Mouse (Mus musculus): ENCODE measurements at regions not wholly inside any gene's neighbourhood (a gene's known extent, or its start where the extent isn't known, plus 50 kb on each side); places are given as distances from the start of the nearest gene placed in this dataset.

DNA sequence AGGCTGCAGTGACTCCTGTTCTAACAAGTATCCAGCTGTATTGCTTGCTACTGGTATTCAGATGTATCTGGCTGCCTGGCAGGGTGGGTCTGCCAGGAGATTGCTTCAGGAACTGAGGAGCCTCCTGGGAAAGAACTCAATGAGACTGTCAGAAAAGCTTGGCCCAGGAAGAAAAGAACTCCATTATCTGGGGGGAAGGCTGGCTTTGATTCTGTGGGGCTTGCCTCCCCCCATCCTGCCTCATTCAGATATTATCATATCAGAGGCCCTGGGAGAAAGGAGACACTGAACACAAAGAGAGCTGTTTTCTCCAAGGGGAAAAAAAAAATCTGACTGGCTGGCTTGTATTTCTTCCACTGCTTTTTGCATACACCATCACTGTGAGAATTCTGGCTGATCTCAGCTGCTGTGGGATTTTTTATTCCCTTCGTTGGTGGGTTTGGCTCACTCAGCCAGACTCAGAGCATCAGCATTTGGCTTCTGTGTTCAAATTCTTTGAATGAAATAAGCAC, 552.0 kb upstream of the Tbl1xr1 start:
- peak; percentile 34 to 56 for DNase-seq

DNA sequence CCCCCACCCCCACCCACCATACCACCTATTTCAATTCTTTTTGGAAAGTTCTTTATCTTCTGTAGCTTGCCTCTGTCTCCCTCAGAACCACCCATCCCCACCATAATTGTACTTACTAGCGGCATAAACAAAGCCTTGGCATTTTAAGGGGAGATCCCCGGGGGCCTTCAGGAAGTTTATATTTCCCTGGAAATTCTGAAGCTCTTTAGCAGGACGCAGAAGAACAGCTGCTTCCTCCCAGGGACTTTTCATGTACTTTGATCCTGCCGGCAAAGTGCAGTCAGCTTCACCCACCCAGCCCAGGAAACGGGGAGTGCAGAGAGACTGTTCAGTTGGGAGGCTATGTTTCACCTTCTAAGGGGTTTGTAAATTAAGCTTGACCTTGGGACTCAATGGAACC, 545.6 kb upstream of the Tbl1xr1 start:
- DNase-seq = peak; percentile 10

DNA sequence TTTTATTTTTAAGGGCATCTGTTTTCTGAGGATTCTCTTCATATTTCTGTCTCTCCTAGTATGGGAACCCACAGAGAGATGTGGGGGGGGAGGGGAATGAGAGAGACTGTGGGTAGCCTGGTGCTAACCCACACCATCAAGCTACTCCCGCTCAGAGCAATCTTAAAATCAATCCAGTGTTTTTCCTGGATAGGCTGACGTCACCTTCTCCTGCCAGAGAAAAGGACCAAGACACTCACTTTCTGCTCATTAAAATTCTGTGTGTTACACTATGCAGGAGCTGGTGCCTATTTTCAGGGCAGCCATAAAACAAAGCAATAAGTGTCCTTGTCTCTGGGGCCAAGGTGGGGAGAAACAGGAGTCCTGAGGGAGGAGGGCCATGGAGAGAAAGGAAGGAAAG, 537.3 kb upstream of the Tbl1xr1 start:
- DNase-seq = no peak

DNA sequence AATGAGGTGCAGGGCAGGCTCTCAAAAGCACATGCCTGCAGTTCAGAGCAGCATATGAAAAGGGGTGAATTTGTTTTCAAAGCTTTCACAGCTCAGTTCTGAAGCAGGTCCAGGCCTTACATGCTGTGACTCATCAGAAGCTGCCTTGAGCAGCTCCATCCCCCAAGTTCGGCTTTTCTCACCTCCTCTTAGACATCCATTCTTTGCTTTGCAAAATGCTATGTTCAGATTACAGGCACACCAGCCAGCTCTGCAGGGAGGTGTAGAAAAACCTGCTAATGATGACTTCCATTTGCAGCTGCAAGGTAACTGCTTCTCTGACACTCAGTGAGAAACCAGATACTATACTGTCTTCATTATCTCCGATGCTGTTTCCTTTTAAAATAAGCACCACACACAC, 532.0 kb upstream of the Tbl1xr1 start:
- no peak for DNase-seq

DNA sequence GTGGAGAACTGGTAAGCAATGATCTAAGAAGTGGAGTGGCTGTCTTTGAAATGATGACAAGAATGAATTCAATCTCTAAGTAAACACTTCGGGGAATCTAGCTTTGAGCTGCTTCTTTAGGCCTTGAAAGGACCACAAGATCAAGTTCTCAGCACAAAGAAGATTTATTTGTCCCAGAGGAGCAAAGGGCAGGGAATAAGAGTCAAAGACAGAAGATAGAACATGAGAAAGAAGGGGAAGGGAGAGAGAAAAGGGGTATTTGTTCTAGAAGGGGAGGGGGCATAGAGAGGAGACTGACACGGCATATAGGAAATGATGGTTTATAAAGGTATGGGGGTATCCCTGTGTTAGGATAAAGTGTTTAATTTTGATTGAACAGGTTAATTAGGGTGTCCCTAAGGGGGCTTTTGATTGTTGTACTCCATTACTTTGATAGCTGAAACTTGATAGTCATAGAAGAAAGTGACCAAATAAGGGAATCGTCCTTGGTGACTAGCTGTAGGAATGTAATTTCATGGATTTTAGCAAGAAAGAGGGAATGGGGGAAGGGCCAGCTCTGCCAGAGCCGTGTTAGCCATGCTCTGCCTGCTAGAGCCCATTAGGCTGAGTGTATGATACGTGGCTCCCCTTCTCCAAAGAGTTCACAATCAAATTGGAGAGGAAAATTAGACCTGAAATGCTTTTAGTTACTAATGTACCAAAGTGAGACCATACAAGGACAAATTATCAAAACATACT, 531.1 kb upstream of the Tbl1xr1 start:
- no peak for DNase-seq

DNA sequence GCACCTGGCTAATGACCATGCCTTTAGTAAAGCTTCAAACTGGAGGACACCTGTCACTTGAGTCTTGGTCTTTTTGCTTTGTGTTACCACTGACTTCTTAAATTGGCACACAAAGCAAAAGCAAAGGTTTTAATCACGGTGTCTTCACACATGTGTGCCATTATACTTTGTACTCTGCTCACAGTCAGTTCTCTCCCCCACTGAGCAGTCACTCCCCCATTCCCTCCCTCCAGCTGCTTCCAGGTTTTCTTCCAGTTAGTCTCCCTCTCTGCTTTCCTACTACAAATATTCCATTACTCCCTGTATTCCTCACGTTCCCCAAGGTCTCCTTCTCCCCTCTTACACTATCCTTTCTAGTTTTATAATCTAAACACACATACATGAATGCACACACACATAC, 530.0 kb upstream of the Tbl1xr1 start:
- no peak for DNase-seq

DNA sequence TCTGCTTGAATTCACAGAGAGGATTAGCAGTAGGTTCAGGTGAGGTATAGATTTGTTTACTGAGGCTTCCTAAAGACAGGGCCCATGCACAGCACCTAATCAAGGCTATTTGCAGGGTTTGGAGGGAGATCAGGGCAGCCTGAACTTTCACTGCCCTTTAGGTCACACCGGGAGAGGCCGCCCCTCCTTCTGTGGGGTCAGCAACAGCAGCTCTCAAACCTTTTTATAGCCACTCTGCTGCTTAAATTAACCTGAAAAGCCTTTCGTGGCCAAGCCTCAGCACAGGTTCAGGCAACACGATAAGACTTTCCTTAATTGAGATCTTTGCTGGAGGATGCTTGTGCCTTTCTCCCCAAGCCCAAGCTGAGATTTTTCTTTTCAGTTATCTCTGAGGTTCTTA, 526.8 kb upstream of the Tbl1xr1 start:
- peak; percentile 18 to 33 for DNase-seq

DNA sequence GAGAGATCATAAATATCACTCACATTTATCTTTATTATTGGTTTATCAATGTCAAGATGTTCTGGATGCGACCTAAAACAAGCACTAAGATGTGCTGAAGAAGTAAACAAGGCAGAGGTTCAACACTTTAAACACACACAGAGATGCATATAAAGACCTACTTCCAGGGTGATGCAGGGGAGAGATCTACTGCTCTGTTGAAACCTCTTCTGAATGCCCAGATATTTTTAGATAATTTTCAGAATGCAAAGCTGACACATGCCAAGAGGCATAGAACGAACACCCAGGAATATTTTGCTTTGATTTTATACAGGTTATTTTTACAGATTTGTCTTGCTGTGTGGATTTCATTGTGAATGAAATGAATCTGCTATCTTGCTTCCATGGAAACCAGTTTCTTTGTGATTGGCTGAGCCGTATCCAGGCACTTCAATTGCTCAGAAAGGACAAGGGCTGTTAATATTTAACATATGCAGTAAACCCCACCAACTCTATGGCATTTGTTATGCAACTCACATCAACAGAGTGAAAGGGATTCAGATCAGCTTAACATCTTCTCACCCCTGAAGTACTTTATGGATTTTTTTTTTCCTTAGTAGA, 523.2 kb upstream of the Tbl1xr1 start:
- DNase-seq = no peak

DNA sequence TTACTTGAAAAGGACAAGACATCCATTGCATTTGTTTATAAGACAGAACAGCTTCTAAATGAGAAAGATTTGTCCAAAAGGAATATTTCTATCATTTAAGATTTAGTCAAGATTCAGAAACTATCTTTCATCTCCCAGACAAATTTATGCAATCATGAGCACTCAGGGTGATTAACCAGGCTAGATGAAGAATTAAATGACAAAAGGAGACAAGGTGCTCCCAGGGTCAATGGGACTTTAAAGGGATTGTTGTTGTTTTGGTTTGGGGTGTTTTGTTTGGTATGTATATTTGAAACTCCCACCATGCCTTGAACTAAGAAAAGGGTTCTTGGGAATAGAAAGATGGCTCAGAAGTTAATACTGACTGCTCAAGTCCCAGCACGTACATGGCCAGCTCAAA, 522.6 kb upstream of the Tbl1xr1 start:
- DNase-seq = no peak

DNA sequence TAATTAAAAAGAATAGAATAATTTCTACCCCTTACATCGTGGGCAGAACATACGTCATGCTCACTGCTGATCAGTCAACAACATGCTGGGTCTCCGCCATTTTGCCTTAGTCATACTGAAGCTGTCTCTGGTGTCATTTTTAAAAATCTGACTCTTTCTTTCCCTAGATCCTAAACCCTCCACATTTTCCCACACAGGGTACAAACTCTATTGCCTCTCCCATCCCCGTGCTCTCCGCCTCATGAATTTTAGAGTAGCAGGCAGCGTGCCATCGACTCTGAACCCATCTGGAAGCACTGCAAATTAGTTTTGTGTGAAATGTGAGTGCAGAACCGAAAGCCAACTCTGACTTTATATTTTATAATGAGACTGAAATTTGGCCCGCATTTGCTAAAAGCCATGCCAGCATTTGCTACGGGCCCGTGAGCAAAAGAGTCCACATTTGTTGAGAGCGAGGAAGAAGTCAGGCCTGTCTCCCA, 518.5 kb upstream of the Tbl1xr1 start:
- no peak for DNase-seq

DNA sequence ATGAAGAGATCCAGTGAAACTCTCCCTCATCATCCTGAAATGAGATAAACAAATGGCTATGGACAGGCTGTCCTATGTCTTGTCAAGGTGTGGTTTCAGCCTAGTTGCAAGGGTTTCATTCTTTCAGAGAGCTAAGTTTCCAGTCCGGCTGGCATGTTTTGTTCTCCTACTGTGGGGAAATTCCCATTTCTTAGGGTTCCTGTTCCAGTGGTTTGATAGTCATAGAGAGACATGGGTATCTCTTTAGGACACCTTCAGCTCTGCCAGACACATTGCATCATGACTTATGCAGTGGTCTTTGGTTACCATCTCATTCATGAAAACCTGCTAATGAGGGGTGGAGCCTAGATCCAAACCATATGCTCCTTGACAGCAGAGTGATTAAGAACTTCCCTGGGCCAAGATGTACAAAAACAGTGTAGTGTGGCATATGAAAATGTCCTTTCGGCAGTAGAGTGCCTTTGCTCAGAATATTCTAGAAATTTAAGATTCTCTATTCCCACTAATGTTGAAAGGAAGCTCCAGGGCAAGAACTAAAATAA, 513.6 kb upstream of the Tbl1xr1 start:
- no peak for DNase-seq

DNA sequence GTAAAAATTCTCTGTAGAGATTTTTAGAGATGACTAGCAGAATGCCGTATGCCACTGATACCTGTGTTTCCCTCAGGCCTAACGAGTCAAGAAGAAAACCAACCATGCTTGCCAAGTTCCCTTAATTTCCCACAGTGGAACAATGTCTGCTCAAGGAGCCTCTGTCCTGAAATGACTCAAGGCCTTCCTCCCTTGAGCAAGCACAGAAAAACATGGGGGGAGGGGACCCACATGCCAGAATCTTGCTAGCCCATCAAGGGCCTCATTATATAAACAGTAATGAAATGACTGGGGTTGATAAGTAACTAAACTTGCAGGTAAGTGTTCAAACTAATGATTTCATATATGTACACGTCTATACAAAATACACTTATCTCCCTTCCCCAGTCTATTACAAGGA, 513.0 kb upstream of the Tbl1xr1 start:
- peak in 1 of 2 experiments; percentile 14 for DNase-seq

DNA sequence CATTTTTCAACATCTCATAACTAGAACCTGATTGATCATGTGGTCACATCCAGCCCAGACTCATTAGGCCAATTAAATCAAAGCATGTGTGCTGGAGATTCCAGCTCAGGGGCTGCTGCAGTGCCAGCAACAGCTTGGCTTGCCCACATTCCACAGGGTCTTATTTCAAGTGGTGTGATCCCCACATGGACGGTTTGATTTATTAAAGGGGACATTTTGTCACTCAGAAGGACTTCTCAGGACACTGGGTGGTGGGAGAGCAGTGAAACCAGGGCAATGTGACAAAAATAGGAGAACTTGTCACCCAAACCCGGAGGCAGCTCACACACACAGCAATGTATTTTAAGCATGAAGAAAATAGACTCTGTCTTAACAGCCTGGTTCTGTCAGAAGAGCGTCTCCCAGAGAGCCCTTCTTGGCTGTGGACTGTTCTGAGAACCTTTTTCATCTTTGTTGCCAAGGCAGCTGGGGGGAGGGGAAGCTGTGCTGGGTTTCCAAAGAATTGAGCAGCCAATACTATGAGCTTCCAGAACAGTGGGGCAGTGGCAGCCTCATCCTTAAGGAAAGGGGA, 512.2 kb upstream of the Tbl1xr1 start:
- DNase-seq = peak; percentile 80 to 84

DNA sequence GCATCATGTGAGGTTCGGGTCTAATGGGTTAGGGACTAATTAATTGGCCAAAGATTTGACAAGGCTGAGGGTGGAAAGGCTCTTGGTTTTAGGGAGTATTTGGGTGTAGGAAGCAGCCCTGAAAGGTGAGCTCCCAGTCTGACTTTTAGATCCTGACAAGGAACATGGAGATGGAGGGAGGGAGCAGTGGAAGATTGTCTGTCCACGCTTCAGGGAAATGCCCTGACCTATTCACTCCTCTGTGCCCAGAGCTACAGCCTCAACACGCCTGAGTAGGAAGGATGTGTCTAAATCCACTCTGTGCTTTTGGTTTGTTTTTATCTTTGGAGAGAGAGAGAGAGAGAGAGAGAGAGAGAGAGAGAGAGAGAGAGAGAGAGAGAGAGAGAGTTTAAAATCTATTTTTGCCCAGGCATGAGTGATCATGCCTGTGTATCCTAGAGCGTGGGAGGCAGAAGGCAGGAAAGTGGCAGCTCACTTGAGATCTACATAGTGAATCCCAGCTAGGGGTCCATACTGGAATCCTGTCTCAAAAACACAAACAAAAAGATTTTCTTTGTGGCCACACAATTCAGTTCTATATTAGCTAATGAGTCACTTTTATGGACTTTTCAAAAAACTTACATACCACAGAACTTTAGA, 511.5 kb upstream of the Tbl1xr1 start:
- peak in 1 of 2 experiments; percentile 7 for DNase-seq

DNA sequence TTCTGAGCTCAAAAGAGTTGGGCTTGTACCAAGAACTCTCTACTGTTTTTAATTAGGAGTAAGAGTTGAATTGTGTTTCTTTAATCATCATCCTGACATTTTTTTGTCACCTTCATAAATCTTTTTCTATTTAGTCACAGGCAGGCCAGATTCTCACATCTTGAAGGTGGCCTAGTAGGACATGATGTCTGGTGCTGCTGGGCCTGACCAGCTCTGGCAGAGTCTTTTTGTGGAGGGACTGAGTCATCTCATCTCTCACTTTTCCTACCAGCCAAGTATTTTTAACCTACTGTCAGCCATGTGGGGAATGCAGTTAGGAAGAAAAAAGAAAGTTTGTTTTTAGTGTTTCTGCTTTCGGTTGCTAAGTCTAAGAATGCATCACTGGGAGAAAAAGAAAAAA, 506.7 kb upstream of the Tbl1xr1 start:
- peak; percentile 16 to 31 for DNase-seq

DNA sequence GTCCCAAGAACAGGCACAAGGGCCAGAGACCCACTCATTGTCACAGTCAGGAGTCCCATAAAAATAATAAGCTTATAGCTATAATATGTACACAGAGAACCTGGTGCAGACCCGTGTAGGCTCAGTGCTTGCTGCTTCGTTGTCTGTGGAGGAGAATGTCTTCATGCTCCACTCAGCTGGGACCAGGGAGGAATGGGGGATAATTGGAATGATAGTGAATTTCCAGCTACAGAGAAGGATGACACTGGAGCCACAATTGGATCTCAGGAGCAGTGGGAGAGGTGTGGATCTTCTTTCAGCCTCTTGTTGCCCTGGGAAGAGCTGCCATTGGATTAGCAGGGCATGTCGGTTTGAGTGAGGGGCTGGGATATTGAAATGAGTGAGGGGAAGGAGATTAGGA, 497.8 kb upstream of the Tbl1xr1 start:
- DNase-seq = no peak

DNA sequence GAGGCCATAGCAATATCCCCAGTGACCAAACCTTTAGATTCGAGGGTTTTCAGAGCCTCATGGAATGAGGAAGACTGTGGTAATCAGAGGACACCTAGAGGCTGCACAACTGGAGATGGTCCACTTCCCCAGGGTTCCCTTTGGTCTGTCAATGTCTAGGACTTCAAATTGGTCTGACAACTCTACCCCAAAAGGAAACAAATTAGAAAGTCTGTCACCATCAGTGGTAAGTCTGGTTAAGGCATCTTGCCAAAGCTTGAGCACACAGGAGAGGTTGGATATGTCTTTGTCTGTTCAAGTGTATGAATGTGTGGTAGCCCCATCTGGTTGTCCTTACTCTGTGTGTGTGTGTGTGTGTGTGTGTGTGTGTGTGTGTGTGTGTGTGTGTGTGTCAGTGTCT, 494.3 kb upstream of the Tbl1xr1 start:
- DNase-seq = no peak

DNA sequence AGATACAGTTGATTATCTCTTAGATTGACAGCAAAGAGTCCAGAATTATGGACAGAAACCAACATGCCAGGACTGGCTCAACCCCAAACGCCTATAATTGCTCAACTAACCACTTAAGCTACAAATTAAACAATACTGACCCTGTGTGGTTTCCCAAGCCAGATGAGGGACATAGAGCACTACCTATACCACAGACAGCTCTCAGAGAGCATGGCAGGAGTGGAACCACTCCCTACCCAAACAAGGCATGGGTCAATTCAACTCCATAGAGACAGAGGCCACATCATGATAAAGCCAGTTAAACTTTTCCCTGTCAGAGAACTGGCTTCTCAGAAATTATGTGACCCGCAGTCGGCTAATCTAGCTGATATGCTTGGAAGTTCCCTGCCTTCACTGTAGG, 490.7 kb upstream of the Tbl1xr1 start:
- no peak for DNase-seq

DNA sequence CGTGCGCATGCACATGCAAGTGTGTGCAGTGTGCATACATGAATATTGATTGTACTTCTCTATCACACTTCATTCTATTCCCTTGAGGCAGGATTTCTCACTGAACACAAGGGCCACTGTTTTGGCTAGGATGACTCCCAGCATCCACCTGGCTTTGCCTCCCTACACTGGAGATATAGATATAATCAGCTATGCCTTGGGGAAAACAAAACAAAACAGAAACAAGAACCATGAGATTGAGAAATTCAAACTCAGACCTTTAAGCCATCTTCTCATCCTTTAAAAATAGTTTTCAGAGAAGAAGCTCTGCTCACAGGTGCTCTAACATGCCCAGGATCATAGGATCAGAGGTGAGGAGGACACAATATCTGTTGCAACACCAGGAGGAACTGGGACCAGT, 469.6 kb upstream of the Tbl1xr1 start:
- DNase-seq = no peak

DNA sequence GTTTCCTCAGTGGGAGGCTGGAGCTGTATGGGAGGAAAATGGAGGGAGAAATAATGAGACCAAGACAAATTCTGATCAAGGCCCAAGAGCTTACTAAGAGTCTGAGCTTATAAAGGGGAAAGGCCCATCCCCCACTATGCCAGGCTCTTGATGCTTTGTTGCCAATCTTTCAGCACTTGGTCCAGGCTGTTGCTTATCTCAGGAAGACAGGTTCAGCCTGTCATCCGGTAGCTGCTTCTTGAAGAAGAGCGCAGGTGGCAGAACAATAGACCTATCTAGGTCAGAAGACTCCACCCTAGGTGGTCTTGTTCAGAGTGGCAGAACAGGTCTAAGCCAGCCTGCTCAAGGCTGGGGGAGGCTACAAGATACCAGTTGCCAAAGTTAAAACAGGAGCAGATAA, 466.2 kb upstream of the Tbl1xr1 start:
- no peak for DNase-seq

DNA sequence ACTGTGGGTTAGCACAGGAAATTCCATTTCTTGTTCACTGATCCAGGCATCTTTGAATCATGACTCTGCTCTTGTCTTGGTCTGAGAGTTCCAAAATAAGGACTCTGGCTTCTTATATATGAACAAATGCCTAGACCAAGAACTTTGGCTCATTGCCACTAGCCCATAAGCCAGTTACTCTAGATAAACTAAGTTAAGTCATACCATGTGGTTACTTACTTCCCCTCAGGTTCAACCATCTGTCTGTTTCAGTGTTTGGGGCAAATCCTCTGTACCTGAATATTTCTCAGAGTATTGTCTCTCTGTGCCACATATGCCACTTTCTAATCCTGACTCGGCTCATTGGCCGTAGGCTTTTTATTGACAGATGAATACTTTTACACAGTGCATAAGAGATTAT, 454.7 kb upstream of the Tbl1xr1 start:
- no peak for DNase-seq

DNA sequence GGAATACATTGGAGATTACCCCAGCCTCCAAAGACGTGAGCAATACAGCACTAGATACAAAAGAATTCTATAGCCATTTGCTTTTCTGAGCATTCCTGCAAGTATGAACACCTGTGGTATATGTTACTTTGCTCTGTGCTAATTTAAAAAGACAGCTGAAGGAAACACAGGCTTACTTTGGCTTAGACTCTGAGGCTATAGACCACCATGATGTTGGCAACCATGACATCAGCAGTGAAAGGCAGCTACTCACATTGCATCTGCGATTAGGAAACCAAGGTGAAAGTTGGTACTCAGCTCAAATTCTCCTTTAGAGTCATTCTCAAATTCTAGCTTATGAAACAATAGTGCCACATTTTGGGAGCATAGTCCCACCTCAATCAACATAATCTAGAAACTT, 451.4 kb upstream of the Tbl1xr1 start:
- no peak for DNase-seq

DNA sequence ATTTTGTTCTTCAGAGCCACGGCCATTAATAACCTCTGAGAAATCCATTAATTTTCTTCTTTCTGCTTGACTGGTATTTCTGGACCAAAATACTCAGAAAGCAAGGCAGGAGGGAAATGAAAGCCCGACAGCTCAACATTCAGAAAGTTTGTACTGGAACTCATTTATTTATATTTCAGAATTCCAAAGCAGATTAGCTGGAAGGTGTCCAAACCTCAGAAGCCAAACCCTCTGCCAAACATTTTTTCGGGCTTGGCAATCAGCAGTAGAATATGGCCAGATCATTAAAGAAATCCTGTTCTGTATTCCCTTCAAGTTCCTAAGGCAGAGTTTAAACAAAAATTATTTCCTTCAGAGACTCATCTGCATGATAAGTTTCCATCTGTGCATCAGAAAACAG, 450.4 kb upstream of the Tbl1xr1 start:
- DNase-seq = peak; percentile 65 to 76

Measured in heart, adult 18-20 months (tissue).